Mouse (Mus musculus): ENCODE measurements around the gene Snx10. TPM values are rescaled to one million over a fixed set of nuclear protein-coding genes. Genes with fewer than 3 reads are reported as not detected.

Gene Snx10
- polyA plus RNA-seq, 1 experiment from 2014 or later, result 61.7 TPM

DNA sequence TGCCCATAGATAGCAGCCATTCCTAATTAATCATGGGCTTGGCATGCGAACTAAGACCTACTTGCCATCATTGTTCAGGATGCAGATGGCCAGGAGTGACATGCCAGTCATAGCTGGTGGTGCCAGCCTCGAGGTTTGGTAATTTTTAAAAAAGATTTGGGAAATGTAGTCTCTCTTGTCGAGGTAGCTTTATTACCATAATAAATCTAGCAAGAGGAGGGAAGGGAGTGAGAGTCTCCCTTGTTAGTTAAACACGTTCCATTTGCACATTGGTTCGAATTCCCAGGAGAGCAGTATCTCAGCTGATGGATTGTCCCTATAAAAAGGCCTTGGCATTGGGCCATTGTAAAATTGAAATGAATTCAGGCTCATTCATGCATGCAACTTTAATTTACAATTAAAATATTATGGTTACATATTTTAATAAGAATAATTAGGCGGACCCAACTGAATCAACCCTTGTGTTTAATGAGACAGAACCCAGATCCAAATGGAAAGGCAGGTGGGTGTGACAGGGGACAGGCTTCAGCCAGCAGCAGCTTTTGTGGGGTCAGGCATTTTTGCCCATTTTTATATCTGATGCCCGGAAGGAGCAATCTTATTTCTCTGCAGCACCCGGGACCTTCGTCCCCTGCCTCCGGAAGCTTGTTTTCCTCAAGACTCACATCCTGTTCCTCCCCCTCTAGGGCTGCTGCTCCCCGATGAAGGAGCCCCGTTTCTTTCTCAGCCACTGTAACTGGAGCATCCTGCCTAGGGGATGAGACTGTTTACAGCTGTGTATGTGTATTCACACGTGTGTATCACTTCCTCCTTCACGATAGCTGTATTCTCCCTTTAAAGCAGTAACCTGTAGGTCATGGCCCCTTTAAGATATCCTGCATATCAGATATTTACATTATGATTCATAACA lies 43.3 kb downstream of the Snx10 start:
- H3K27me3 ChIP-seq, result no peaks in the 10 kb centered on the region
- H3K9ac ChIP-seq (replicated peaks), result no peak overlapping the region
- H3K27ac ChIP-seq (replicated peaks), result peak overlapping the region; percentile 64
- no peak overlapping the region for H3K4me2 ChIP-seq (replicated peaks)
- H3K4me1 ChIP-seq, result peaks cover 11% of the 10 kb centered on the region
- no peaks in the 10 kb centered on the region for H3K9me3 ChIP-seq
- H3K36me3 ChIP-seq, result no peaks in the 10 kb centered on the region
- 51% methylated on average over 14 of the region's 14 CpGs for WGBS
- no peak overlapping the region for H3K4me3 ChIP-seq
- peak; percentile 43; the same call in 1 of the 2 replicates for ATAC-seq (replicated peaks)

DNA sequence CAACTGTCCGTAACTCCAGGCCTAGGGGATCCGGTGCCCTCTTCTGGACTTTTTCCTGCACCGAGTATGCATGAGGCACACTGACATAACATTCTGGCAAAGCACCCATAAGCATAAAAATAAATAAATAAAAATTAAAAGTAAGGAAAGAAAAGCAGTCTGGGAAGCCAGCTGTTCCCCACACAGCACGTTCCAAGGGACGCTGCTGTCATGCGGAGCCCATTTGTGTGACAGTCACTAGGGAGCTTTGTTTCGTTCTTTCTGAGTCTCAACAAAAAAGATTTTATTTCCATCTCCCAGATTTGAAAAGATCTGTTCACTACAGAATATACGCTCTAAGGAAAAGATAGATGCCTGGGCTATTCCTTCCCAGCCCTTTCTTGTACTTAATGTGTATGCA lies 45.4 kb downstream of the Snx10 start:
- Histone ChIP-seq H3K9me3 (no peaks in the 10 kb centered on the region), H3K36me3 (no peaks in the 10 kb centered on the region), H3K4me3 (no peak overlapping the region), H3K27me3 (no peaks in the 10 kb centered on the region), H3K4me2 (replicated peaks) (no peak overlapping the region), H3K4me1 (peaks cover 11% of the 10 kb centered on the region), H3K27ac (replicated peaks) (peak overlapping the region; percentile 67), H3K9ac (replicated peaks) (no peak overlapping the region)
- 54% methylated on average over 8 of the region's 8 CpGs for WGBS
- ATAC-seq (replicated peaks), result no peak

DNA sequence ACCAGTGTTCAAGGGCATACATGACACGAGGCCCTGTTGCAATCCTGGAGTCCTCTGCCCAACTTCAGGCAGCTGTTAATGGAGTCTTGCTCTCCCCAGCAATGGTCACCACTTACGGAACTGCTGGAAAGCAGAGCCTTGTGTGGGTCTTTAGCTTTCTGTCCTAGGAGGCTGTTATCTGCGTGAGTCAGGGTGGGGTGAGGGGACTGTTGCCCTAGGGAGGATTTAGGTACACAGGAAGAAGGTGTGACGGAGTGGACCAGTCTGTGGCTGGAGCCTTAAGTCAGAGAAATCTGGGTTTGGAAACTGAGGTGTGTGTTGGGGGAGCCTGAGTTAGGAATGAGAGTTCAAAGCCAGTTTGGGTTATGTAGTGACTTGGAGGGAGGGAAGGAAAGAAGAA lies 49.4 kb downstream of the Snx10 start:
- ATAC-seq (replicated peaks), result no peak
- Histone ChIP-seq H3K27ac (replicated peaks) (no peak overlapping the region), H3K27me3 (no peaks in the 10 kb centered on the region), H3K9ac (replicated peaks) (no peak overlapping the region), H3K9me3 (no peaks in the 10 kb centered on the region), H3K4me3 (no peak overlapping the region), H3K4me1 (0 out of 2 replicates have a peak, but pooled peaks cover 2% of the 10 kb centered on the region), H3K4me2 (replicated peaks) (no peak overlapping the region), H3K36me3 (no peaks in the 10 kb centered on the region)
- 93% methylated on average over 4 of the region's 4 CpGs for WGBS

DNA sequence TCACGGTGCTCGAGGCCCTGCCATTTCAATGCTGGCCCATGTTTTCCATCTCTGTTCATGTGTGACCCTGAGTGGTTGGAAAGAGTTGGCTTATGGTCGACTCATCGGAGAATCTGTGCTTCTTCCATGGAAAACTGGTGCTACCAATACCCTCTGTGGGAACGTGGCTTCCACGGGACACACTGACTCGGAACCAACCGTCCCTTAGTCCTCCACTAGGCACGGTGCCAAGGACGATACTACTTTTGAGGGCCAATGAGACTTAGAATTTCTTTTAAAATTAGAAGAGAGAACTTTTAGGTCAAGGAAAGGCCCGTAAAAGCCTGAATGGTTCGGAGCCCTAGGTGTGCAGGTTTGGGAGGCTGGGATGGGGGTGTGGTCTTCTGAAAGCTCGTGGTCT lies 50.4 kb downstream of the Snx10 start:
- Histone ChIP-seq H3K36me3 (no peaks in the 10 kb centered on the region), H3K27ac (replicated peaks) (no peak overlapping the region), H3K4me1 (0 out of 2 replicates have a peak, but pooled peaks cover 2% of the 10 kb centered on the region), H3K4me2 (replicated peaks) (no peak overlapping the region), H3K4me3 (no peak overlapping the region), H3K9me3 (no peaks in the 10 kb centered on the region), H3K27me3 (no peaks in the 10 kb centered on the region), H3K9ac (replicated peaks) (no peak overlapping the region)
- WGBS, result 88% methylated on average over 13 of the region's 13 CpGs
- ATAC-seq (replicated peaks), result no peak

DNA sequence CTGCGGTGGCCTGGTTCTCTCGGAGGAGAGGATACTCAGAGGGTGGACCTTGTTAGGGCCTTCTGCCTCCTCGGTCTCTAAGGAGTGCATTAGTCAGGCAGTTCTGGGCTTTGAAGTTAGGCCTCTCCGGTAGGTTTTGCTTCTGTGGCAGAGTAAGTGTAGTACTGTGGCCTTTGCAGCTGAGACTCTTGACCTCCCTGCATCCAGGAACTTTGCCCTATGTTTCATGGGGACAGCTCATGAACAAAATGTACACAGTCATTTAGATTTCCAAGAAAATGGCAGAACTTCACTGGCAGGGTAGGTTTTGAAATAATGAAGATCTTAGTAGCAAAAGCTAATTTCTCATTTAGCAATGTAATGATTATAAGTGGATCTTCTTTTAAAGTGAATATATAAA lies 54.7 kb downstream of the Snx10 start:
- no peaks in the 10 kb centered on the region for H3K36me3 ChIP-seq
- no peak for ATAC-seq (replicated peaks)
- H3K4me2 ChIP-seq (replicated peaks), result no peak overlapping the region
- H3K4me3 ChIP-seq, result no peak overlapping the region
- no peak overlapping the region for H3K27ac ChIP-seq (replicated peaks)
- no peaks in the 10 kb centered on the region for H3K27me3 ChIP-seq
- no peaks in the 10 kb centered on the region for H3K9me3 ChIP-seq
- H3K9ac ChIP-seq (replicated peaks), result no peak overlapping the region
- no peaks in the 10 kb centered on the region for H3K4me1 ChIP-seq
- 92% methylated on average over 4 of the region's 4 CpGs for WGBS

DNA sequence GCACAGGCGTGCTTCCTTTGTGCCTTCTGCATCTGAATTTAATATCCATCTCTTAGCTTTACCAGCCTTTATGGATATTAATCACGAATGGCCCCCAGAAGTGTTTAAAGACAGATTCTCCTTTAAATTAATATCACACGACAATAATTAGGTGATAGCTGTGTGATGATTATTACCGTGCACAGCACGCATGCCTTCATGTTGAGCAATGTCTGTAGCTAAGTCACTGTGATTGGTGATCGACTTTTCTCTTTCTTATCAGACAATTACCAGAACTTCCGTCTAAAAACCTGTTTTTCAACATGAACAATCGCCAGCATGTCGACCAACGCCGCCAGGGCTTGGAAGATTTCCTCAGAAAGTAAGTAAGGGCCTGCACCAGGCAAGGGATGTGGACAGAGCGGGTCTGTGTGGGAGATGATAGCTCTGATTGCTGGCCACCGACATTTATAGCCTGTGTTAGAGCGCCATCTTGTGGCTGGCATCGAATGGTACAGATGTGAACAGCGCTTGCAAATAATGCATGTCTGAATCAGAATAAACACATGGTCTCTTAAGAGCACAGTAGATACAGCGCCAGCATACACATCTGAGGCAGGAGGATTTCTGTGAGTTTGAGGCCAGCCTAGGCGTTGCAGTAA lies 56.5 kb downstream of the Snx10 start:
- H3K36me3 ChIP-seq, result no peaks in the 10 kb centered on the region
- no peak overlapping the region for H3K4me2 ChIP-seq (replicated peaks)
- 31% methylated on average over 18 of the region's 18 CpGs for WGBS
- H3K27ac ChIP-seq (replicated peaks), result no peak overlapping the region
- no peaks in the 10 kb centered on the region for H3K27me3 ChIP-seq
- no peaks in the 10 kb centered on the region for H3K4me1 ChIP-seq
- ATAC-seq (replicated peaks), result peak; percentile 88
- no peaks in the 10 kb centered on the region for H3K9me3 ChIP-seq
- H3K9ac ChIP-seq (replicated peaks), result no peak overlapping the region; the same call in 1 of the 2 replicates
- H3K4me3 ChIP-seq, result no peak overlapping the region

DNA sequence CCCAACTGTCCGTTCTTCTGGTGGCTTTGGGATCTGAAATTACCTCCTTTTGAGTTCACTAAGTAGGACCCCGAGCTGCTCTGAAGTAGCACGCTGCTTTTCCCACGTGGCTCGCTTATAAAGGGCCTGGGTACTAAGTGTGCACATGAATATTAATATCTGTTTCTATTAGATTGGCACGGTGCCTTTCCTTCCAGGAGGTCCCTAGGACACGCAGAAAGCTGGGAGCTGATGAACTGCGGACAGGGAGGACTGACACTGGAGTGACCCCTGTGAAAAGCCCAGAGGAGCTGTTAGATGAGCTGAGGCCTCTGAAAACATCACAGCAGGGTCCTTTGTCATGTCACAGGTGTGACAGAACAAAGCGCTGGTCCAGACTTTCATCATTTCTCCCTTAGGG lies 57.7 kb downstream of the Snx10 start:
- 75% methylated on average over 9 of the region's 9 CpGs for WGBS
- Histone ChIP-seq H3K9ac (replicated peaks) (no peak overlapping the region), H3K4me3 (no peak overlapping the region), H3K36me3 (no peaks in the 10 kb centered on the region), H3K27ac (replicated peaks) (no peak overlapping the region), H3K9me3 (no peaks in the 10 kb centered on the region), H3K4me2 (replicated peaks) (no peak overlapping the region), H3K4me1 (no peaks in the 10 kb centered on the region), H3K27me3 (no peaks in the 10 kb centered on the region)
- no peak for ATAC-seq (replicated peaks)

DNA sequence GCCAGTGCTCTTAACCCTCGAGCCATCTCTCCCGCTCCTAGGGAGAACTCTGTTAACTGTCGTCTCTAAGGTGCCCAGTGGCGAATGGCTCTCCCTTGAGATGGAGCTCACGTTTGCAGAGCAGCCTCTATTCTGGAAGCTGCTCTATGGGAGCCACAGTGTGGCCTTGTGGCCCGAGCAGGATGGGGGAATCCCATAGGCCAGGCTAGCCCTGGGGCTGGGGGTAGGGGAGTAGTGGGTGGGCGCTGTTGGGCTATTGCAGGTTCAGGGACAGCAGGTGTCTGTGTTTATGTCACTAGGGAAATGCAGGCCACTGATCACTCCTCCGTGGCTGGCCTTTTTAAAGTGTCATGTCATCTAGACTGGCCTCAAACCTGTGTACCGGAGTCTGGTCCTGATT lies 58.4 kb downstream of the Snx10 start:
- Histone ChIP-seq H3K4me2 (replicated peaks) (no peak overlapping the region), H3K9me3 (no peaks in the 10 kb centered on the region), H3K4me3 (no peak overlapping the region), H3K27ac (replicated peaks) (no peak overlapping the region), H3K27me3 (no peaks in the 10 kb centered on the region), H3K36me3 (no peaks in the 10 kb centered on the region), H3K4me1 (no peaks in the 10 kb centered on the region), H3K9ac (replicated peaks) (no peak overlapping the region)
- ATAC-seq (replicated peaks), result no peak
- 91% methylated on average over 9 of the region's 9 CpGs for WGBS

DNA sequence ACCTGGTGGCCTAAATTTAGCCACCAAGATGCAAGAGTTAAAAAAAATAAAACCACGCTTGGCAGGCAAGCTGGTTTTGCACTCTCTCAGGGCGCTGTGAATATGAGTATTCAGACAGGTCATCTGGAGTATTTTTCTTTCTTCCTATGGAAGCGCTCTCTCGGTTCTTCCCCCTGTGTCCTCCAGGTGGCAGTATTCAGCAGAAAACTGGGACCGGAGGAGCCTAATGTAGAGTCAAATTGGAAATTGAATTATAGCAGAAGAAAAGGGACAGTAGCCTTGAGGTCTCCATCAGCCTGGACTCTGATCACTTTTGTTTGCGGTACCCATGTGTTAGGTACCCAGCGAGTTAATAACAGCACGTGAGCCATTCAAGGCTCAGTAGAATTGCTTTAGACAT lies 62.3 kb downstream of the Snx10 start:
- no peak overlapping the region for H3K27ac ChIP-seq (replicated peaks)
- peak; percentile 66 for ATAC-seq (replicated peaks)
- no peak overlapping the region for H3K9ac ChIP-seq (replicated peaks)
- no peaks in the 10 kb centered on the region for H3K27me3 ChIP-seq
- 30% methylated on average over 8 of the region's 8 CpGs for WGBS
- H3K9me3 ChIP-seq, result no peaks in the 10 kb centered on the region
- H3K36me3 ChIP-seq, result no peaks in the 10 kb centered on the region
- H3K4me3 ChIP-seq, result no peak overlapping the region
- H3K4me2 ChIP-seq (replicated peaks), result no peak overlapping the region
- peaks cover 14% of the 10 kb centered on the region; the same call in 1 of the 2 replicates for H3K4me1 ChIP-seq

DNA sequence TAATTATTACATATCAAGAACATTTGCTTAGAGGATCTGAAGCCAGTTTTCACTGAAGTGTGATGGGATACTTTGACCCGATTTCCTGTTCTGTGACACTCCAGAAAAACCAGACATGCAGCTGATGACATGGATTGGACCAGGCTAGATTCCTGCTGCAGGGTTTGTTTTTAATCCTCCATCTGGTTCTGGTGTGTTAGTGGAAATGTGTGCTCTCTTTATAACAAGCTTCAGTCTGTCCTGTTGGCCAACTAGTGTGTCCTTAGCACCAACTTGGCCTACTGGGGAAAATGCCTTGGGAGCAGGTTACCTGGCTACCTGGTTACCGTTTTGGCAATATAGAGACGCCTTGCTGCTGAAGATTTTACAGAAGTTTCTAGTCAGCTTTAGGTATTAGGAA lies 63.6 kb downstream of the Snx10 start:
- 96% methylated on average over 3 of the region's 3 CpGs for WGBS
- ATAC-seq (replicated peaks), result no peak

DNA sequence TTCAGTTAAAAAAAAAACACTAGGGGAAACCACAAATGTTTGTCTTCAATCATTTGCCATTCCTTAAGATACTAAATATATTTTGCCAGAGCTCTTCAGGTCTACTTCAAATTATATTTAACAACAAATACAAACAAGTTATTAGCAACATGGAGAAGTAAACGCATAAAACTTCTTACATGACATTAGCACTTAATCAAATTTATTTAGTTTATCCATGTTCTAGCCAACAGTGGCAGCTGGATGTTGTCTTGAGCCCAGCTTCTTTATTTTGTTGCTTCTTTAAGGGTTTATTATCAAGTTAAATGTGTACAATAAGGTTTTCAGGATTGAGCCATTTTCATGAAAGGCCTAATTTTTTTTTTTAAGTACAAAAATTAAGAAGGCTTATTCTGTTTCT lies 67.6 kb downstream of the Snx10 start:
- peak overlapping the region; percentile 98 for H3K27ac ChIP-seq (replicated peaks)
- no peaks in the 10 kb centered on the region for H3K36me3 ChIP-seq
- no peak for ATAC-seq (replicated peaks)
- no peaks in the 10 kb centered on the region for H3K9me3 ChIP-seq
- peak overlapping the region; percentile 92 for H3K4me2 ChIP-seq (replicated peaks)
- WGBS, result 65% methylated on average over 1 of the region's 1 CpGs
- no peaks in the 10 kb centered on the region for H3K27me3 ChIP-seq
- H3K4me1 ChIP-seq, result peaks cover 42% of the 10 kb centered on the region
- peak overlapping the region; percentile 48; the same call in 1 of the 2 replicates for H3K4me3 ChIP-seq
- H3K9ac ChIP-seq (replicated peaks), result no peak overlapping the region

More for the DNA sequence above, 63.6 kb downstream of the Snx10 start:
- Histone ChIP-seq H3K4me3 (no peak overlapping the region), H3K4me1 (peaks cover 25% of the 10 kb centered on the region; the same call in 1 of the 2 replicates), H3K27me3 (no peaks in the 10 kb centered on the region), H3K36me3 (no peaks in the 10 kb centered on the region), H3K9me3 (no peaks in the 10 kb centered on the region), H3K4me2 (replicated peaks) (no peak overlapping the region), H3K27ac (replicated peaks) (no peak overlapping the region), H3K9ac (replicated peaks) (no peak overlapping the region)

DNA sequence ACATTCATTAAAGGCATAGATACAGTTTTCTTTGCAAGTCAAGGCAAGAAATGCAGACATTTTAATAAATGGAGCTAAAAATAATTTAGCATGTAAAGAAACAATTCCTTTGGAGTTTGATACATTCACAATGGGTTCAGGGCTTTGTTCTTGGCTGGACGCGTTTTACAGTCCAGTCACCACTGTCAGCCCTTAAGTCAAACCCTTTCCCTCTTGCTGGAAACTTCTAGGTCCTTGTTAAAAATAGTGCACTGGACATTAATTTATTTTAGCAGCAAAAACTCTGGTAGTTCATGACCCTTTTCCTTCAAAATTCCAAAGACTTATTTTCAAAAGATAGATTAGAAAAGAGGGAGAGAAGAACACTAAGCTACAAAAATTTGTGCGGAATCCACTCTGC lies 68.1 kb downstream of the Snx10 start:
- no peak for ATAC-seq (replicated peaks)
- Histone ChIP-seq H3K9me3 (no peaks in the 10 kb centered on the region), H3K4me3 (peak overlapping the region; percentile 48), H3K36me3 (no peaks in the 10 kb centered on the region), H3K9ac (replicated peaks) (peak overlapping the region; percentile 81), H3K4me1 (peaks cover 42% of the 10 kb centered on the region), H3K27ac (replicated peaks) (peak overlapping the region; percentile 98), H3K27me3 (no peaks in the 10 kb centered on the region), H3K4me2 (replicated peaks) (peak overlapping the region; percentile 92)
- 15% methylated on average over 3 of the region's 3 CpGs for WGBS

All from forebrain, embryonic 15.5 days (tissue).